Mouse (Mus musculus) kidney, postnatal 0 days (tissue): ENCODE results near the gene Lce1j. TPM values are rescaled to one million over a fixed set of nuclear protein-coding genes. Genes with fewer than 3 reads are reported as not detected.
"Not testable (repeated sequence)": the region's sequence is repeated elsewhere in the genome, so short reads cannot be mapped to it uniquely, and the experiment has no call there.

ENCODE experiments used
- ATAC-seq: fragments of 200-750 bp; cut with Nextera tagmentation; replicated peaks from 2 replicates; pipeline ENCODE4 v1.8.0; 2017; ENCODE audit warnings: low read depth, moderate number of reproducible peaks, moderate TSS enrichment, moderate library complexity; ENCODE audit not compliant: low FRiP score
- DNase-seq: peaks from one replicate; pipeline ENCODE4 v3.0.0-alpha.2; 2016; ENCODE audit warnings: low spot score
- H3K27ac ChIP-seq: fragments of 300-500 bp; sonication (generic); 2 replicates; pipeline ENCODE4 v1.5.1; 2014; ENCODE audit warnings: mild to moderate bottlenecking
- H3K27me3 ChIP-seq: fragments of 300-500 bp; sonication (generic); 2 replicates; pipeline ENCODE4 v1.6.1; 2014; ENCODE audit warnings: low read length, mixed read lengths; ENCODE audit not compliant: insufficient read depth
- H3K36me3 ChIP-seq: fragments of 300-500 bp; sonication (generic); 2 replicates; pipeline ENCODE4 v1.6.1; 2014; ENCODE audit warnings: low read length, mixed read lengths; ENCODE audit not compliant: insufficient read depth
- H3K4me1 ChIP-seq: fragments of 300-500 bp; sonication (generic); replicated peaks from 2 replicates; pipeline ENCODE4 v1.6.1; 2014; ENCODE audit warnings: antibody characterized with exemption, low read length, mixed read lengths; ENCODE audit not compliant: insufficient read depth
- H3K4me2 ChIP-seq: fragments of 300-500 bp; sonication (generic); 2 replicates; pipeline ENCODE4 v1.6.1; 2014; ENCODE audit warnings: mild to moderate bottlenecking, low read length, moderate library complexity, mixed read lengths
- H3K4me3 ChIP-seq: fragments of 300-500 bp; sonication (generic); replicated peaks from 2 replicates; pipeline ENCODE4 v1.5.1; 2014; ENCODE audit warnings: low read depth, low read length
- H3K9ac ChIP-seq: fragments of 300-500 bp; sonication (generic); 2 replicates; pipeline ENCODE4 v1.6.1; 2014; ENCODE audit warnings: low read depth, low read length
- H3K9me3 ChIP-seq: fragments of 300-500 bp; sonication (generic); replicated peaks from 2 replicates; pipeline ENCODE4 v1.6.1; 2016; ENCODE audit warnings: low read length, inconsistent platforms, mixed read lengths
- CTCF ChIP-seq: IDR thresholded peaks from 2 replicates; pipeline ENCODE4 v1.5.1; 2016; ENCODE audit warnings: antibody characterized with exemption, low read depth, mild to moderate bottlenecking, moderate library complexity
- WGBS: fragments of 180-500 bp; shearing (Covaris S2); extraction: QIAGEN DNeasy Blood & Tissue Kit; methylation state at CpG from one replicate; pipeline ENCODE4 v1.1.7; 2014; 5-methylcytosine and 5-hydroxymethylcytosine counted together
- polyA plus RNA-seq: library from polyadenylated mRNA; unstranded; fragments of >200 nt; fragmentation: Nextera tagmentation; extraction: Ambion mirVana; gene quantifications from 2 replicates; pipeline ENCODE4 v1.2.1, GENCODE M21; 2015

Lce1j gene
- not detected in 2 replicates for polyA plus RNA-seq

DNA sequence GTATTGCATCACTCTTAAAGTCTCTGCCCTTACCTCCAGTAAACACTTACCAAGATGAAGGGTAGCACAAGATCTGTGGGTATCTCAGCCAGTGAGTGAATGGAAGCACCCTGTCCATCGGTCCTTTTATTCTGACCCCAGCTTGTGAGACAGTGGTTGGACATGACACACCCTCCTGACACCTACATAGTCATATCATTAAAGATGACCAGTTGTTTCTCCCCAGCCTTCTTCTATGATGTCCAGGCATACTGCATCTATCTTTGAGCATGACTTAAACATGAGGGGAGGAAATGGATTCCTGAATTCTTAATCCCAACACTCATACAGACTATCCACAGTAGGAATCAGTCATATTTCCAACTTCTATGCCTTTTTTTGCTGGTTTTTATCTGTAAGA lies at the start of gene Lce1j:
TSS of gene Lce1j (minus strand) at position 101 of the 400 bp plus-strand sequence.
- Histone ChIP-seq H3K4me2 (no peak within 1 kb of the TSS), H3K4me3 (no peak within 1 kb of the TSS), H3K36me3 (no peaks in the 10 kb centered on the region), H3K9ac (no peak within 1 kb of the TSS), H3K4me1 (no peaks in the 10 kb centered on the region), H3K27ac (no peak within 1 kb of the TSS), H3K27me3 (no peaks in the 10 kb centered on the region), H3K9me3 (no peaks in the 10 kb centered on the region)
- no peak for ATAC-seq
- WGBS = 93% methylated on average over 1 of the region's 1 CpGs
- DNase-seq = no peak
- TF ChIP-seq CTCF = no peak

DNA sequence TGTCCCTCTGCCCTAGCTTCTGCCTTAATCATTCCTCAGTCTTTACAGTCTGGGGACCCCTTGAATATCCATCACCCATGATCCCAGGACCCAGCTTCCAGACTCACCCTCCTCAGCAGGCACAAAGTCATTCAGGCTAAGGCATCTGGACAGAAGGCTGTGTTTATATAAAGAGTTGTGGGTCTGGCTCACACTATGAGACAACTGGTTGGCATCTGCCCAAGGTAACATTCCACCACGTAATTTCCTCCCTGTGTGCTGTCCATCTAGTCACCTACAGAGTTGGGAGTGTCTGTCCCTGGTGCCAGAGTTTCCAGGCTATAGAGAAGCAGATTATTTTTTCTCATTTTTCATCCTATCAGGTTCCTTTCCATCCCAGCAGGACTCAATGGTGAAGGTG lies 36.8 kb upstream of the Lce1j start, which contains the start of gene Kprp:
TSS of gene Kprp (minus strand) at position 140 of the 400 bp plus-strand sequence.
- Histone ChIP-seq H3K27ac (no peak within 1 kb of the TSS), H3K9me3 (no peaks in the 10 kb centered on the region), H3K9ac (no peak within 1 kb of the TSS), H3K36me3 (no peaks in the 10 kb centered on the region), H3K4me1 (no peaks in the 10 kb centered on the region), H3K4me3 (no peak within 1 kb of the TSS), H3K4me2 (no peak within 1 kb of the TSS), H3K27me3 (no peaks in the 10 kb centered on the region)
- ATAC-seq (no peak), DNase-seq (no peak)
- no peak for TF ChIP-seq CTCF
- WGBS = 21% methylated on average over 1 of the region's 1 CpGs

DNA sequence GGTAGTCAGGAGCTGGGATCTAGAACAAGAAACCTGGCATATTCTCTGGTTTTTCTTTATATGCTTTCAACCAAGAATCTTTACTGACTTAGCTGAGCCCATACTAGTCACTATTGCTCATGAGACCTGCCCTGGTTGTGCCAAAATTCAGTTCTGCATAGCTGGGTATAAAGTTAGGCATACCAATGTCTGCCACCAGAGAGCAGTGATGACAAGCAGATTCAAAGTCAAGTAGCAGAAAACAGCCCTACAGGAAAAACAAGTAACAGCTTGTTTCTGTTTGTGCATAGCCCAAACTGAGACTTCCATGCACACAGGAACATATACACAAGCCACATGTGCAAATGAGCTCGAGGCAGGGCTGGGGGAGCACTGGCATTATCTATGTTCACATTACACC lies 35.5 kb upstream of the Lce1j start:
- ATAC-seq = no peak

DNA sequence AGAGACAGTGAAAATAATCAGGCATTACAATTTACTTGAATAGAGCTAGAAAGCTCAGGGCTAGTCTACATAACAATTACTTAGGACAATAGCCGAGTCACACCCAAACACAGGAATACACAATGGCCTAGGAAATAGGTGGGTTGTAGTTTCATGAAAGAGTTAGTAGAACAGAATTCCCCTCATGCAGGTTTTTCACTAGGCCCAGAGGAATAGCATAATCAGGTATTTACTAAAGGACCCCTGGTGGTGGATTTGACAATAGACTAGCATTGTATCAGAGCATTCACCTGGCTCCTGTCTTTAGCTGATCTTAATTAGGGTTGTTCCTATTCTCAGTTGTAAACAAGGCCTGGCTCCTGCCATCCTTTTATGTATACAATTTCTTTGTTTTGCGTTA lies 25.7 kb upstream of the Lce1j start:
- not testable (repeated sequence) for H3K9me3 ChIP-seq, H3K9ac ChIP-seq, ATAC-seq, H3K27ac ChIP-seq, H3K4me3 ChIP-seq, H3K36me3 ChIP-seq, H3K27me3 ChIP-seq, H3K4me1 ChIP-seq, H3K4me2 ChIP-seq, DNase-seq
- WGBS = 95% methylated on average over 2 of the region's 2 CpGs

More for the DNA sequence above, 35.5 kb upstream of the Lce1j start:
- no peak overlapping the region for H3K27ac ChIP-seq
- H3K9ac ChIP-seq = no peak overlapping the region
- H3K36me3 ChIP-seq = no peaks in the 10 kb centered on the region
- no peaks in the 10 kb centered on the region for H3K4me1 ChIP-seq
- TF ChIP-seq CTCF = peak; percentile 50; the same call in 1 of the 2 replicates
- WGBS = 12% methylated on average over 1 of the region's 1 CpGs
- no peaks in the 10 kb centered on the region for H3K9me3 ChIP-seq
- no peak overlapping the region for H3K4me3 ChIP-seq
- H3K27me3 ChIP-seq = no peaks in the 10 kb centered on the region
- H3K4me2 ChIP-seq = no peak overlapping the region
- no peak for DNase-seq

DNA sequence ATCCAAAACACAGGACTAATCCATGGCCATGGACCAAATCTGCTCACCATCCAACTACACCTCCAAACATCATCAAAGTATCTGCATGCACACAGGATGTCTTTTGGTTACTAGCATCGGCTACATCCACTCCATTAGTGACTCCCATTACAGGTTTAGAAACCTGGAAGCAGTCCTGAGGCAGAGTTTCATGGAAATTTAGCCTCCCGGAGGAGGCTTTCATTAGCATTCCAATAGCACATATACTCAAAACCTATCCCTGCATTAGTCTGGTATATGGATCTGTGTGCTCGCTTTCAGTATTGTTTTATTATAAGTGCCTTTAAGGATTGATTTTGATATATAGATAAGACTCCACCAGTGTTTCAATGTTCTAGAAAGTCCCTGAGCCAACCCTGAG lies 25.3 kb upstream of the Lce1j start:
- H3K9ac ChIP-seq = no peak overlapping the region
- no peak overlapping the region for H3K4me3 ChIP-seq
- ATAC-seq = no peak
- H3K27ac ChIP-seq = no peak overlapping the region
- H3K4me2 ChIP-seq = no peak overlapping the region
- no peaks in the 10 kb centered on the region for H3K36me3 ChIP-seq
- H3K4me1 ChIP-seq = no peaks in the 10 kb centered on the region
- no peaks in the 10 kb centered on the region for H3K9me3 ChIP-seq
- no peak for DNase-seq
- WGBS = 92% methylated on average over 3 of the region's 3 CpGs
- TF ChIP-seq CTCF = no peak
- H3K27me3 ChIP-seq = no peaks in the 10 kb centered on the region

DNA sequence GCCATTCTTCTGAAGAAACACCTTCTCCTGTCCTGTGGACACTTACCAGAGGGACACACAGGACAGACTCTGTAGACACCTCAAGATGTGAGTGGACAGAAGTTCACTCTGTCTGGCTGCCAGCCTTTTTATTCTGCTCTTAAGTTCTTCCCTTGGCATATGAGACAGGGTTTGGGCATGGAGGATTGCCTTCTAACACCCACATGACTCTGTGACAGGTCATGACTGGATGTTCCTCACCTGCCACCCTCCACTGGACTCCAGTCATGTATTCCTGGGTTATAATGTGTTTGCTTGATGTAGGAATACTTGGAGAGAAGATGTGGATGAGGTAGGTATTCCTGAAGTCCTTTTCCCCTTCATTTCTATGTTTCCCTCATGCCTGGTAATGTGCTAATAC lies 17.5 kb upstream of the Lce1j start, which contains the start of gene Lce1k:
TSS of gene Lce1k (minus strand) at position 101 of the 400 bp plus-strand sequence.
- H3K27me3 ChIP-seq = no peaks in the 10 kb centered on the region
- DNase-seq (no peak), ATAC-seq (no peak)
- H3K36me3 ChIP-seq = no peaks in the 10 kb centered on the region
- no peak within 1 kb of the TSS for H3K4me2 ChIP-seq
- H3K9ac ChIP-seq = no peak within 1 kb of the TSS
- TF ChIP-seq CTCF = no peak
- H3K9me3 ChIP-seq = no peaks in the 10 kb centered on the region
- no peak within 1 kb of the TSS for H3K4me3 ChIP-seq
- no peaks in the 10 kb centered on the region for H3K4me1 ChIP-seq
- no peak within 1 kb of the TSS for H3K27ac ChIP-seq

DNA sequence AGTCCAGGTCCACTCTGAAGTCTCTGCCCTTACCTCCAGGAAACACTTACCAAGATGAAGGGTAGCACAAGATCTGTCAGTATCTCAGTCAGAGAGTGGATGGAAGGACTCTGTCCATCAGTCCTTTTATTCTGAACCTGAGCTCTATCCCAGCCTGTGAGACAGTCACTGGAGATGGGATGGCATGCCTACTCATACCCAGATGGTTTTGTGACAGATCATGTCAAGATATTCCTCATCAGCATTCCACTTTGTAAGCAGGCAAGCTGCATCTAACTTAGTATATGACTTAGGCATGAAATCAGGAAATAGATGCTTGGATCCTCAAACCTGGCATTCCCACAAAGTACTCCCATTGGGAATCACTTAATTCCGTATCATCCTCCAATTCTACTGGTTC lies 11.5 kb downstream of the Lce1j start, which contains the start of gene Lce1i:
TSS of gene Lce1i (minus strand) at position 101 of the 400 bp plus-strand sequence.
- Histone ChIP-seq H3K27ac (no peak within 1 kb of the TSS), H3K9ac (no peak within 1 kb of the TSS), H3K36me3 (no peaks in the 10 kb centered on the region), H3K9me3 (no peaks in the 10 kb centered on the region), H3K4me2 (no peak within 1 kb of the TSS), H3K4me1 (no peaks in the 10 kb centered on the region), H3K27me3 (no peaks in the 10 kb centered on the region), H3K4me3 (no peak within 1 kb of the TSS)
- DNase-seq = no peak
- ATAC-seq = no peak
- TF ChIP-seq CTCF = no peak
- 80% methylated on average over 1 of the region's 1 CpGs for WGBS
